Mouse (Mus musculus) intestine, embryonic 16.5 days (tissue): Measurements from ENCODE around the gene Cpe. TPM values are rescaled to one million over a fixed set of nuclear protein-coding genes. Genes with fewer than 3 reads are reported as not detected.

Source experiments
- ATAC-seq: fragments of 200-750 bp; cut with Nextera tagmentation; 2 replicates; pipeline ENCODE4 v1.8.0; 2017; ENCODE audit warnings: moderate TSS enrichment, moderate library complexity
- H3K27ac ChIP-seq: fragments of 300-500 bp; sonication (generic); 2 replicates; pipeline ENCODE4 v1.5.1; 2014; ENCODE audit warnings: mild to moderate bottlenecking, low read length
- H3K27me3 ChIP-seq: fragments of 300-500 bp; sonication (generic); replicated peaks from 2 replicates; pipeline ENCODE4 v1.6.1; 2014; ENCODE audit warnings: low read length, control low read depth, mixed read lengths; ENCODE audit not compliant: control insufficient read depth, insufficient read depth
- H3K36me3 ChIP-seq: fragments of 300-500 bp; sonication (generic); 2 replicates; pipeline ENCODE4 v1.6.1; 2014; ENCODE audit warnings: low read length, control low read depth; ENCODE audit not compliant: control insufficient read depth, insufficient read depth
- H3K4me1 ChIP-seq: fragments of 300-500 bp; sonication (generic); 2 replicates; pipeline ENCODE4 v1.6.1; 2014; ENCODE audit warnings: low read length, control low read depth, mixed read lengths; ENCODE audit not compliant: control insufficient read depth, insufficient read depth
- H3K4me2 ChIP-seq: fragments of 300-500 bp; sonication (generic); 2 replicates; pipeline ENCODE4 v1.6.1; 2014; ENCODE audit warnings: low read depth, low read length, control low read depth
- H3K4me3 ChIP-seq: fragments of 300-500 bp; sonication (generic); 2 replicates; pipeline ENCODE4 v1.5.1; 2014; ENCODE audit warnings: mild to moderate bottlenecking, low read length
- H3K9ac ChIP-seq: fragments of 300-500 bp; sonication (generic); 2 replicates; pipeline ENCODE4 v1.6.1; 2014; ENCODE audit warnings: low read depth, low read length
- H3K9me3 ChIP-seq: fragments of 300-500 bp; sonication (generic); 2 replicates; pipeline ENCODE4 v1.6.1; 2016; ENCODE audit warnings: low read length, control low read depth; ENCODE audit not compliant: control insufficient read depth
- WGBS: fragments of 180-500 bp; shearing (Covaris S2); extraction: QIAGEN DNeasy Blood & Tissue Kit; methylation state at CpG from one replicate; pipeline ENCODE4 v1.1.7; 2014; 5-methylcytosine and 5-hydroxymethylcytosine counted together
- polyA plus RNA-seq: library from polyadenylated mRNA; unstranded; fragments of >200 nt; fragmentation: Nextera tagmentation; extraction: Ambion mirVana; gene quantifications from 2 replicates; pipeline ENCODE4 v1.2.1, GENCODE M21; 2015

The Cpe gene
- polyA plus RNA-seq, 1 experiment from 2014 or later, result 149 TPM

DNA sequence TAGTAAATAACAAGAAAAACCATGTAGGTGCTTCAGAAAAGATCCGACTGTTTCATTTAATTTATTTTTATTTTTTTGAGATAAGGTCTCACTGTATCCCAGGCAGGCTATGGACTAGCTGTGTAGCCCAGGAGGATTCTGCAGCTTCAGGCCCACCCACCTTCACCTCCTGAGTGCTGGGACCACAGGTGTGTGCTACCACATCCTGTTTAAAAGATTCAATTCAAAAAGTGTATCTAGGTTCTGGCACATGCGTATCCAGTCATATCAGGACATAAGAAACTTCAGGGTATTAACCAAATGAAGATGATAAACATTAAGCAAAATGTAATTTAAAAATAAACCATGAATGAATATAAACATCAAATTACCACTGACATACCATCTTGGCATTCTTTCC, 30.4 kb upstream of the Cpe start:
- H3K4me3 ChIP-seq, result no peak overlapping the region
- H3K9me3 ChIP-seq, result no peaks in the 10 kb centered on the region
- H3K27ac ChIP-seq, result no peak overlapping the region
- no peaks in the 10 kb centered on the region for H3K4me1 ChIP-seq
- H3K36me3 ChIP-seq, result peaks cover 33% of the 10 kb centered on the region
- H3K9ac ChIP-seq, result no peak overlapping the region
- H3K27me3 ChIP-seq, result no peaks in the 10 kb centered on the region
- WGBS, result 88% methylated on average over 2 of the region's 2 CpGs
- H3K4me2 ChIP-seq, result no peak overlapping the region
- no peak for ATAC-seq

- no peak overlapping the region for H3K4me3 ChIP-seq
- no peaks in the 10 kb centered on the region for H3K9me3 ChIP-seq
- no peak for ATAC-seq
- no peaks in the 10 kb centered on the region for H3K27me3 ChIP-seq
- H3K36me3 ChIP-seq, result peaks cover 25% of the 10 kb centered on the region
- no peak overlapping the region for H3K9ac ChIP-seq
- WGBS, result 86% methylated on average over 7 of the region's 7 CpGs
- H3K27ac ChIP-seq, result no peak overlapping the region
- no peaks in the 10 kb centered on the region for H3K4me1 ChIP-seq
- H3K4me2 ChIP-seq, result no peak overlapping the region
Measured at GRCm38 (mm10) chr8:64717868-64718267, 25.0 kb upstream of the Cpe start.

GRCm38 (mm10) chr8:64712499-64712898, 19.6 kb upstream of the Cpe start:
- Histone ChIP-seq H3K27me3 (no peaks in the 10 kb centered on the region), H3K9me3 (no peaks in the 10 kb centered on the region), H3K4me2 (no peak overlapping the region), H3K4me3 (no peak overlapping the region), H3K9ac (no peak overlapping the region), H3K27ac (no peak overlapping the region), H3K4me1 (no peaks in the 10 kb centered on the region), H3K36me3 (0 out of 2 replicates have a peak, but pooled peaks cover 4% of the 10 kb centered on the region)
- no peak for ATAC-seq
- 92% methylated on average over 7 of the region's 7 CpGs for WGBS

- H3K36me3 ChIP-seq, result 0 out of 2 replicates have a peak, but pooled peaks cover under 1% of the 10 kb centered on the region
- no peaks in the 10 kb centered on the region for H3K9me3 ChIP-seq
- ATAC-seq, result no peak
- H3K27me3 ChIP-seq, result no peaks in the 10 kb centered on the region
- H3K27ac ChIP-seq, result no peak overlapping the region
- no peak overlapping the region for H3K4me2 ChIP-seq
- no peak overlapping the region for H3K9ac ChIP-seq
- H3K4me3 ChIP-seq, result no peak overlapping the region
- no peaks in the 10 kb centered on the region for H3K4me1 ChIP-seq
- 36% methylated on average over 1 of the region's 1 CpGs for WGBS
Measured at GRCm38 (mm10) chr8:64711544-64711943, 18.7 kb upstream of the Cpe start.

DNA sequence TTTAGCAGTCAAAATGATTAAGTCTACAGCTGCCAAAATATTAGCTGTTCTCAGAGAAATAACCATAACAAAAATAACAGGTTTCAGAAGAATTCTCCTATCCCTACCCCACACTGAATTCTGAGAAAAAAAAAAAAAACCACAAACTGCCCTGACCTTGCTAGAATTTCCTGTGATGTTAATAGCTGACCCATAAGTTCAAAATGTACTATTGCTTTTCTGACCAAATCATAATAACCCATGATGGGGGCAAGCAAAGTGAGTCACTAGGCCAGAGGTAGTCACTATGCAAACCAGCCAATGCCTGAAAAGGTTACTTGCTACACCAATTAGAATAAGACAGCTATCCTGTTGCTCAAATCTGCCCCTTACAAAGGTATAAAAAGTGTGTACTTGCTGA, 14.6 kb upstream of the Cpe start:
- Histone ChIP-seq H3K9ac (no peak overlapping the region), H3K4me1 (no peaks in the 10 kb centered on the region), H3K36me3 (no peaks in the 10 kb centered on the region), H3K4me3 (no peak overlapping the region), H3K27me3 (no peaks in the 10 kb centered on the region), H3K27ac (no peak overlapping the region), H3K9me3 (no peaks in the 10 kb centered on the region), H3K4me2 (no peak overlapping the region)
- no peak for ATAC-seq

DNA sequence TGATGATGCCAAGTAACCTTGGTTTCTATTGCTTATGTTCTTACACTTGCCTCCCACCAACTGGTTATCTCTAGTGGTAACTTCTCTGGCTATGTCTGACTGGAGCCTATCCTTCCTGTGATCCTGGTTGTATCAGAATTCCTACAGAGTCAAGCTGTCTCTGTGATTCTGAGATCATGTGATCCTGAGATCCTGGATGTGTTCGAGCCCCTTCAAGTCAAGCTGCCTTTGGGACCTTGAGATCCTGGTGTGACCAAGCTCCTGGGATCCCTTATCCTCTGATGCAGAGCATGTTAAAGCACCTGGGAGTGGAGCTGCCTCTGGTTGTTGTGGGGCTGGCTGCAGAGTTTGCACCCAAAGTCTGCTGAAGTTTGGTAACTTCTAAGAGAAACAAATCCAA, 10.3 kb upstream of the Cpe start:
- H3K4me1 ChIP-seq, result no peaks in the 10 kb centered on the region
- H3K27me3 ChIP-seq, result no peaks in the 10 kb centered on the region
- no peaks in the 10 kb centered on the region for H3K9me3 ChIP-seq
- no peak overlapping the region for H3K4me3 ChIP-seq
- no peaks in the 10 kb centered on the region for H3K36me3 ChIP-seq
- H3K27ac ChIP-seq, result no peak overlapping the region
- no peak overlapping the region for H3K4me2 ChIP-seq
- no peak overlapping the region for H3K9ac ChIP-seq
- no peak for ATAC-seq
- 91% methylated on average over 1 of the region's 1 CpGs for WGBS

DNA sequence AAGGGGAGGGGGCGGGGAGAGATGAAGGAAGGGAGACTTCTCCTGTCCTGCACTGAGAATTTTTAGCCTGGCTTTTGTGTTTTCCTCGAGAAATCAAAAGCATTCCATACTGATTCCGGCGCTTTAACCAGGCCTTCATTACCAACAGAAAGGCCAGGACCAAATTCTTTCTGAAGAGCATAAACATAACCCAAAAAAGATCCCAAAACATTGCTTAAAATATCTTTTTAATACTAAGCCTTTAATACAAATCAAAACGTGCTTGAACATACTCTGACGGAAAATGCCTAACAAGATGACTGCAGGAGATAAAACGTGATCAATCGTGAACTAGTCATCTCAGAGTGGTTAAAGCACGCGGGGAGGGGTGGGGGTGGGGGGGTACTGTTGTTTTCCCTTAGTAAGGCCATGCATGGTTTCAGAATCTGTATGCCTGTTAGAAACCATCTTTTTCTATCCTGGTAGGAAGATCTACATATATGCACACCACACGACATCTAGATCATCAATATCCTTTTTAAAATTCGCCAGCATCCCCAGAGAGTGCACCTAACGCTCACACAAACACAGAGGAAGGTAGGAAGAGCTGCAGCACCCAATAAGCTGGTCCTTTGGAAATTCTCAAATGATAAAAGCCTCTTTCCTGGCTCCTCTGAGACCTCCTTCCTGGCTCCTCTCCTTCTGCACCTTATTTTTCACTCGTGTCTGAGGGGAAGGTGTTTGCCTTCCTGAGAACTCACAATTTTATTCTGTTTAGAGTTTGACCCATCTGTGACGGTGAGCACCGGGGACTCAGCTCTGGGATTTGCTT, 1.1 kb downstream of the Cpe start:
- ATAC-seq, result no peak
- no peaks in the 10 kb centered on the region for H3K27me3 ChIP-seq
- 16% methylated on average over 16 of the region's 16 CpGs for WGBS
- peak overlapping the region; percentile 71 for H3K4me3 ChIP-seq
- H3K9me3 ChIP-seq, result no peaks in the 10 kb centered on the region
- peak overlapping the region; percentile 96 for H3K4me2 ChIP-seq
- no peaks in the 10 kb centered on the region for H3K36me3 ChIP-seq
- H3K4me1 ChIP-seq, result peaks cover 4% of the 10 kb centered on the region; the same call in 1 of the 2 replicates
- peak overlapping the region; percentile 77 for H3K9ac ChIP-seq
- peak overlapping the region; percentile 37 for H3K27ac ChIP-seq

DNA sequence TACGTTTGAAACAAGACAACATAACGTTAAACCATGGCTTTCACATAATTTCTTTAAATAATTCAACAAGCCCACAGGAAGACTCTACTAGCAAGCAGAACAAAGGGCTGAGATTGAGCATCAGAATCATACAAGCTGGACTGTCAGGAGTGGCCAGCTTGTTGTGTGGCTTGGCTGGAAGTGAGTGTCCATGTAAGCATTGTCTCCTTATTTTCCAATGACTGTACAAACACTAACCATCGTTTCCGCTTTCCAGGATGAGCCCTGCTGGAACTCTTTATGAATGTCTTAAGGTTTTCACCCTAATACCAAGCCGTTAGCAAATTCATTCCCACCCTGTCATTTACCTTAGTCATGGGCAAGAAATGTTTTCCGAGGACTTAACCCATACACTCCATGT, 2.0 kb downstream of the Cpe start:
- no peak for ATAC-seq
- H3K27ac ChIP-seq, result no peak overlapping the region
- no peak overlapping the region for H3K4me3 ChIP-seq
- no peak overlapping the region for H3K9ac ChIP-seq
- H3K9me3 ChIP-seq, result no peaks in the 10 kb centered on the region
- no peaks in the 10 kb centered on the region for H3K36me3 ChIP-seq
- peaks cover 4% of the 10 kb centered on the region; the same call in 1 of the 2 replicates for H3K4me1 ChIP-seq
- 70% methylated on average over 6 of the region's 6 CpGs for WGBS
- H3K27me3 ChIP-seq, result no peaks in the 10 kb centered on the region
- no peak overlapping the region for H3K4me2 ChIP-seq

GRCm38 (mm10) chr8:64690306-64690705, 2.5 kb downstream of the Cpe start:
- 72% methylated on average over 6 of the region's 6 CpGs for WGBS
- Histone ChIP-seq H3K9me3 (no peaks in the 10 kb centered on the region), H3K36me3 (no peaks in the 10 kb centered on the region), H3K9ac (no peak overlapping the region), H3K4me1 (peaks cover 4% of the 10 kb centered on the region; the same call in 1 of the 2 replicates), H3K4me2 (no peak overlapping the region), H3K4me3 (no peak overlapping the region), H3K27me3 (no peaks in the 10 kb centered on the region), H3K27ac (no peak overlapping the region)
- ATAC-seq, result no peak

- Histone ChIP-seq H3K27ac (no peak overlapping the region), H3K4me2 (no peak overlapping the region), H3K9me3 (no peaks in the 10 kb centered on the region), H3K36me3 (no peaks in the 10 kb centered on the region), H3K9ac (no peak overlapping the region), H3K4me3 (no peak overlapping the region), H3K4me1 (peaks cover 4% of the 10 kb centered on the region; the same call in 1 of the 2 replicates), H3K27me3 (no peaks in the 10 kb centered on the region)
- no peak for ATAC-seq
- WGBS, result 73% methylated on average over 4 of the region's 4 CpGs
Measured at GRCm38 (mm10) chr8:64688741-64689140, 4.1 kb downstream of the Cpe start.
